Mouse (Mus musculus) neural tube, postnatal 0 days (tissue): Measurements from ENCODE around the gene Slc22a21. TPM values are rescaled to one million over a fixed set of nuclear protein-coding genes. Genes with fewer than 3 reads are reported as not detected.

Experiments
- polyA plus RNA-seq: library from polyadenylated mRNA; unstranded; fragments of >200 nt; fragmentation: Nextera tagmentation; extraction: Ambion mirVana; gene quantifications from 2 replicates; pipeline ENCODE4 v1.2.1, GENCODE M21; 2015

The Slc22a21 gene
- 7.1 and 8.1 TPM in 2 replicates for polyA plus RNA-seq

GRCm38 (mm10) chr11:53979788-53980621, at the start of gene Slc22a21:
TSS of gene Slc22a21 (minus strand) at chr11:53980332.

GRCm38 (mm10) chr11:54028044-54028951, 48.2 kb upstream of the Slc22a21 start, which contains the start of gene Slc22a4:
TSS of gene Slc22a4 (minus strand) at chr11:54028090.

Other genes with a start within 250 kb of the Slc22a21 start
- 5.2 and 5.6 TPM in 2 replicates for gene Irf1, start 210.3 kb downstream of the Slc22a21 start, polyA plus RNA-seq
- gene Gm17334, start 207.1 kb downstream of the Slc22a21 start, polyA plus RNA-seq = 0.17 and 0.25 TPM in 2 replicates
- 1.3 and 1.9 TPM in 2 replicates for gene Gm12216, start 121.1 kb downstream of the Slc22a21 start, polyA plus RNA-seq
- 8.5 and 9.3 TPM in 2 replicates for gene Slc22a5, start 88.7 kb downstream of the Slc22a21 start, polyA plus RNA-seq
- gene Slc22a4, start 47.8 kb upstream of the Slc22a21 start, polyA plus RNA-seq = 12.3 and 13.7 TPM in 2 replicates
- gene Pdlim4, start 88.7 kb upstream of the Slc22a21 start, polyA plus RNA-seq = 54.9 and 60.9 TPM in 2 replicates
- 11.0 and 11.5 TPM in 2 replicates for gene P4ha2, start 119.8 kb upstream of the Slc22a21 start, polyA plus RNA-seq